Mouse (Mus musculus): ENCODE measurements around the gene Prl6a1. TPM values are rescaled to one million over a fixed set of nuclear protein-coding genes. Genes with fewer than 3 reads are reported as not detected.

The Prl6a1 gene
- not detected for total RNA-seq (2021)
- long read RNA-seq, experiment 1, result 0 reads
- long read RNA-seq, experiment 2, result 0 reads

GRCm38 (mm10) chr13:27312334-27313225 is at the start of gene Prl6a1:
TSS of gene Prl6a1 (plus strand) at chr13:27312627.
- DNase-seq (ENCODE audit: low spot score in 2 of 2), result no peak

- DNase-seq (ENCODE audit: low spot score in 2 of 2), result no peak
Measured at GRCm38 (mm10) chr13:27334989-27335388, 22.6 kb downstream of the Prl6a1 start.

GRCm38 (mm10) chr13:27342733-27343275 is 30.4 kb downstream of the Prl6a1 start:
- no peak for DNase-seq (ENCODE audit: low spot score in 2 of 2)

GRCm38 (mm10) chr13:27345373-27345772 is 32.9 kb downstream of the Prl6a1 start, which contains the start of gene Prl8a2:
TSS of gene Prl8a2 (plus strand) at chr13:27345673.
- no peak for DNase-seq (ENCODE audit: low spot score in 2 of 2)

Other genes starting within 250 kb of the Prl6a1 start
- gene Prl3d1, start 218.4 kb upstream of the Prl6a1 start, total RNA-seq (2021), result not detected
- gene Prl3d2, start 190.9 kb upstream of the Prl6a1 start, total RNA-seq (2021), result not detected
- not detected for gene Prl3d3, start 155.8 kb upstream of the Prl6a1 start, total RNA-seq (2021)
- not detected for gene Prl3c1, start 116.0 kb upstream of the Prl6a1 start, total RNA-seq (2021)
- not detected for gene Prl3b1, start 70.8 kb upstream of the Prl6a1 start, total RNA-seq (2021)
- gene Prl3a1, start 53.2 kb upstream of the Prl6a1 start, total RNA-seq (2021), result not detected
- gene Prl8a2, start 33.0 kb downstream of the Prl6a1 start, total RNA-seq (2021), result not detected
- not detected for gene Prl2b1, start 78.2 kb downstream of the Prl6a1 start, total RNA-seq (2021)
- gene Prl8a6, start 126.1 kb downstream of the Prl6a1 start, total RNA-seq (2021), result not detected
- not detected for gene Prl8a8, start 200.6 kb downstream of the Prl6a1 start, total RNA-seq (2021)